Mouse (Mus musculus) brain, embryonic 14.5 days (tissue): ENCODE results near the gene Gm20390. TPM values are rescaled to one million over a fixed set of nuclear protein-coding genes. Genes with fewer than 3 reads are reported as not detected.
"Not testable (repeated sequence)": the region's sequence is repeated elsewhere in the genome, so short reads cannot be mapped to it uniquely, and the experiment has no call there.

ENCODE experiments used
- DNase-seq: peaks from one replicate; pipeline ENCODE4 v3.0.0-alpha.2; 2011; ENCODE audit warnings: low read depth
- CTCF ChIP-seq: fragments of 200-500 bp; IDR thresholded peaks from 2 replicates; pipeline ENCODE4 v1.5.1; 2012; ENCODE audit warnings: inconsistent platforms, mild to moderate bottlenecking, moderate library complexity, borderline replicate concordance; ENCODE audit not compliant: insufficient read depth, insufficient read length; ENCODE audit errors: extremely low read depth
- POLR2A ChIP-seq: fragments of 200-500 bp; IDR thresholded peaks from 2 replicates; pipeline ENCODE4 v1.6.1; 2012; ENCODE audit warnings: mild to moderate bottlenecking, inconsistent platforms, borderline replicate concordance; ENCODE audit not compliant: poor library complexity, insufficient read depth, insufficient read length, severe bottlenecking; ENCODE audit errors: extremely low read depth
- polyA plus RNA-seq: library from polyadenylated mRNA; depleted of rRNA; stranded (reverse); fragments of >200 nt; gene quantifications from 2 replicates; pipeline ENCODE4 v1.2.3, GENCODE M21; 2012

Gm20390 gene
- polyA plus RNA-seq, 1 experiment, result 101 TPM

- TF ChIP-seq CTCF, result no peak
- TF ChIP-seq POLR2A, result no peak
- no peak for DNase-seq
Measured at GRCm38 (mm10) chr11:93957031-93957555, 11.0 kb downstream of the Gm20390 start.

- DNase-seq, result no peak
- no peak for TF ChIP-seq POLR2A
- TF ChIP-seq CTCF, result no peak
Measured at GRCm38 (mm10) chr11:93956159-93956558, 11.9 kb downstream of the Gm20390 start, which contains the start of gene Nme2. TSS of gene Nme2 (minus strand) at chr11:93956259.

GRCm38 (mm10) chr11:93955256-93956150 is 12.6 kb downstream of the Gm20390 start:
- DNase-seq, result peak; percentile 96
- TF ChIP-seq POLR2A (peak; percentile 5; the same call in 1 of the 2 replicates), CTCF (no peak)

GRCm38 (mm10) chr11:93954738-93955255 is 13.3 kb downstream of the Gm20390 start:
- peak; percentile 54 for DNase-seq

GRCm38 (mm10) chr11:93952376-93952775 is 15.7 kb downstream of the Gm20390 start:
- TF ChIP-seq CTCF (no peak), POLR2A (no peak)
- DNase-seq, result no peak

More at GRCm38 (mm10) chr11:93954738-93955255, 13.3 kb downstream of the Gm20390 start:
- no peak for TF ChIP-seq POLR2A
- no peak for TF ChIP-seq CTCF

- no peak for TF ChIP-seq CTCF
- no peak for TF ChIP-seq POLR2A
Measured at GRCm38 (mm10) chr11:93950045-93950444, 18.0 kb downstream of the Gm20390 start.

GRCm38 (mm10) chr11:93948887-93949567 is 19.1 kb downstream of the Gm20390 start:
- no peak for TF ChIP-seq POLR2A
- TF ChIP-seq CTCF, result no peak
- DNase-seq, result no peak

More at GRCm38 (mm10) chr11:93950045-93950444, 18.0 kb downstream of the Gm20390 start:
- no peak for DNase-seq

GRCm38 (mm10) chr11:93944986-93945385 is 23.1 kb downstream of the Gm20390 start:
- TF ChIP-seq POLR2A (no peak), CTCF (no peak)
- DNase-seq, result no peak

- DNase-seq, result no peak
- no peak for TF ChIP-seq POLR2A
- no peak for TF ChIP-seq CTCF
Measured at GRCm38 (mm10) chr11:93940906-93941305, 27.2 kb downstream of the Gm20390 start.

- 0 out of 2 replicates have a peak, but pooled peaks have one; percentile 2 for TF ChIP-seq CTCF
- no peak for TF ChIP-seq POLR2A
- DNase-seq, result no peak
Measured at GRCm38 (mm10) chr11:93929106-93929505, 39.0 kb downstream of the Gm20390 start.

GRCm38 (mm10) chr11:93915019-93915418 is 53.1 kb downstream of the Gm20390 start:
- DNase-seq, result not testable (repeated sequence)

GRCm38 (mm10) chr11:93911603-93912002 is 56.5 kb downstream of the Gm20390 start:
- TF ChIP-seq POLR2A (no peak), CTCF (no peak)
- DNase-seq, result no peak
